Comparison of ENCODE assay signal across 17 mouse cellular contexts in the genomic region with DNA sequence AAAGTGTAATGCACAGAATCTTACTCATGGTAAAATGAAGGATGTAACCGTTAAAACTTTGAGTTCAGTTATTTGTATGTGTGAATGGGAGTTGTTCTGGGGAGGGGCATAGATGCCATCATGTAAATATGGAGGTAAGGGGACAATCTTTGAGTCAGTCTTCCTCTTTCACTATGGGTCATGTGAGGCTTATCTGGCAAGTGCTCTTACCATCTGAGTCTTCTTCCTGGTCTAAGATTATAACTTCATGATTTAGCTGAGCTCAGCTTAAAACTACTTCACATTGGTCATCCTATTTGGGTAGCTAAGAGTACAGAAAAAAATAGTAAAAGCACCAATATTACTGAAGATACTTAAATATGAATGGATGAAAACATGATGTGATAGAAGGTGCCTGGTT.
A peak's percentile ranks its signal among the peaks of the same experiment; 100 is the strongest.
DNase-seq lines count a peak whose midpoint lies in the region; TF ChIP-seq lines count a peak whose summit lies in the region.
"Had no signal": no experiment of that assay in that cellular context is flagged by ENCODE, and none has a peak within 500 bp of the region (broad histone marks: within the 10 kb centered on the region; RNA-seq: fewer than 3 reads in every experiment).

No protein-coding gene starts in this region.

- H3K9ac ChIP-seq in MEL (ENCODE audit: control insufficient read depth, low read depth, low read length, poor library complexity, severe bottlenecking) = no peak overlapping the region

- TF ChIP-seq EP300 in MEL (IDR thresholded peaks at IDR 0.05; ENCODE audit: low read depth in 1 of 2, low read length in 2 of 2) = no peak

- no peak for TF ChIP-seq RAD21 in MEL (IDR thresholded peaks at IDR 0.05; ENCODE audit: low read depth, low read length)

- TF ChIP-seq CTCF in MEL (IDR thresholded peaks at IDR 0.05 in 2 of 3, conservative IDR thresholded peaks at IDR 0.05 in 1 of 3; ENCODE audit: control insufficient read depth in 1 of 3, insufficient read depth in 1 of 3, low read depth in 2 of 3, low read length in 3 of 3, poor library complexity in 1 of 3, severe bottlenecking in 1 of 3) = no peak

- no peak overlapping the region for H3K27ac ChIP-seq in MEL (ENCODE audit: control insufficient read depth, low read depth, low read length)

- H3K36me3 ChIP-seq in MEL (ENCODE audit: control insufficient read depth in 1 of 2, insufficient read depth in 2 of 2, low read length in 2 of 2) = no peaks in the 10 kb centered on the region; a peak in 1 of 4 replicates
- H3K36me3 ChIP-seq: G1E had no signal

- no peaks in the 10 kb centered on the region for H3K9me3 ChIP-seq in MEL (replicated peaks; ENCODE audit: insufficient read depth, low read length)
- H3K9me3 ChIP-seq: G1E had no signal

- no peaks in the 10 kb centered on the region for H3K27me3 ChIP-seq in MEL (ENCODE audit: control insufficient read depth in 1 of 2, insufficient read depth in 2 of 2, low read length in 2 of 2)
- H3K27me3 ChIP-seq: CH12.LX, Patski had no signal

- H3K4me1 ChIP-seq in MEL (ENCODE audit: control insufficient read depth in 1 of 2, insufficient read depth in 2 of 2, low read length in 2 of 2) = no peaks in the 10 kb centered on the region

- H3K4me3 ChIP-seq in MEL (ENCODE audit: control insufficient read depth in 1 of 2, insufficient read depth in 1 of 2, low read depth in 2 of 2, low read length in 2 of 2) = no peak overlapping the region

- no peaks in the 10 kb centered on the region for H3K79me2 ChIP-seq in MEL (ENCODE audit: control insufficient read depth, insufficient read depth, low read length, poor library complexity)

- peak; percentile 9 for DNase-seq in MEL (ENCODE audit: low read depth, low spot score)
- no peak for DNase-seq in gastrocnemius, postnatal 4 days (ENCODE audit: low spot score in 2 of 2)
- DNase-seq: adrenal gland, adult 2 months; adrenal gland, adult 8-10 months; adrenal gland, postnatal 10 days; adrenal gland, postnatal 14 days; adrenal gland, postnatal 25 days; adrenal gland, postnatal 36 days; B cell, adult 2 months; cerebellum, adult 11 months; cerebellum, adult 11-12 months; cerebellum, adult 18-20 months; cerebellum, adult 2 months; cerebellum, adult 8-10 months had no signal

- no peak for TF ChIP-seq POLR2A in MEL (IDR thresholded peaks at IDR 0.05; ENCODE audit: control insufficient read depth in 1 of 2, insufficient read depth in 1 of 2, low read depth in 1 of 2, low read length in 2 of 2, poor library complexity in 1 of 2)

TF ChIP-seq in MEL, 35 proteins besides CTCF, POLR2A, EP300 and RAD21:
- TF ChIP-seq GABPA (IDR thresholded peaks at IDR 0.05; ENCODE audit: low read depth, low read length) (no peak), ETS1 (IDR thresholded peaks at IDR 0.05; ENCODE audit: low read depth, low read length) (peak; percentile 52), MXI1 (IDR thresholded peaks at IDR 0.05; ENCODE audit: low read depth, low read length) (no peak), E2F4 (IDR thresholded peaks at IDR 0.05; ENCODE audit: borderline replicate concordance, low read depth, low read length) (no peak), RCOR1 (IDR thresholded peaks at IDR 0.05; ENCODE audit: low read depth, low read length) (no peak), JUND (IDR thresholded peaks at IDR 0.05; ENCODE audit: low read depth, low read length) (no peak), GATA1 (IDR thresholded peaks at IDR 0.05; ENCODE audit: low read depth, low read length) (0 out of 2 replicates have a peak, but pooled peaks have one; percentile 10), KAT2A (conservative IDR thresholded peaks at IDR 0.05; ENCODE audit: low read depth, low read length) (no peak), MYB (IDR thresholded peaks at IDR 0.05; ENCODE audit: low read depth, low read length) (no peak), SIN3A (IDR thresholded peaks at IDR 0.05; ENCODE audit: low read length) (no peak), SMC3 (IDR thresholded peaks at IDR 0.05; ENCODE audit: low read depth, low read length) (no peak), POLR2AphosphoS2 (IDR thresholded peaks at IDR 0.05; ENCODE audit: low read length) (no peak), HCFC1 (IDR thresholded peaks at IDR 0.05; ENCODE audit: low read depth, low read length) (no peak), MEF2A (IDR thresholded peaks at IDR 0.05; ENCODE audit: extremely low read depth, insufficient replicate concordance, low read depth, low read length, poor library complexity, severe bottlenecking) (no peak), MAZ (IDR thresholded peaks at IDR 0.05; ENCODE audit: low read depth, low read length) (no peak), ZMIZ1 (IDR thresholded peaks at IDR 0.05; ENCODE audit: low read depth, low read length) (no peak), NELFE (IDR thresholded peaks at IDR 0.05; ENCODE audit: low read depth, low read length) (no peak), USF2 (IDR thresholded peaks at IDR 0.05; ENCODE audit: borderline replicate concordance in 1 of 2, insufficient read depth in 1 of 2, low read depth in 1 of 2, low read length in 2 of 2) (no peak), MAFK (IDR thresholded peaks at IDR 0.05; ENCODE audit: borderline replicate concordance, low read depth, low read length) (peak; percentile 66; the same call in 1 of the 2 replicates), UBTF (IDR thresholded peaks at IDR 0.05; ENCODE audit: borderline replicate concordance, insufficient read depth, low read depth, low read length) (no peak), USF1 (IDR thresholded peaks at IDR 0.05; ENCODE audit: low read depth, low read length) (peak; percentile 76)
